Mouse (Mus musculus) cerebellum, postnatal 36 days (tissue): ENCODE results near the gene Adat1.
A peak's percentile ranks its signal among the peaks of the same experiment; 100 is the strongest.
"Not testable (repeated sequence)": the region's sequence is repeated elsewhere in the genome, so short reads cannot be mapped to it uniquely, and the experiment has no call there.

ENCODE experiments used
- DNase-seq, 2 experiments: peaks; one replicate each; pipeline ENCODE4 v3.0.0; 2021 to 2022; ENCODE audit warnings: mixed read lengths in 2 of 2

Adat1 gene

GRCm38 (mm10) chr8:111938076-111938985 is 53.8 kb downstream of the Adat1 start:
- not testable (repeated sequence) for DNase-seq

DNA sequence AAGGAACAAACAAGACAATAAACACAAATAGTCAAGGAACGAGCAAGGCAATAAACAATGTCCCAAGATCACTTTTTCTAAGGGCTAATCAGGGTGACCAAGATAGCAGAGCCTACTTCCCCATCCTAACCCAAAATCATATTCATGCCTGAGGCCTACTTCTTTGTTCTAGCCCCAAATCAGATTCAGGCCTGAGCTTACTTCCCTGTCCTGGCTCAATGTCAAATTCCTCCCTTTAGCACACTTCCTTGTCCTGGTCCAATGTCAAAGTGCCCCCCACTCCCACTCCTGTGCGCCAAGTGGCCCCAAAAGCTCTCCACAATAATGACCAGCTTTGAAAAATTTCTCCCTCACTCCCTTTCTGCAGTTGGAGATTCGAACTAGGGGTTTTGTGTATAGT is 54.9 kb downstream of the Adat1 start:
- no peak for DNase-seq

DNA sequence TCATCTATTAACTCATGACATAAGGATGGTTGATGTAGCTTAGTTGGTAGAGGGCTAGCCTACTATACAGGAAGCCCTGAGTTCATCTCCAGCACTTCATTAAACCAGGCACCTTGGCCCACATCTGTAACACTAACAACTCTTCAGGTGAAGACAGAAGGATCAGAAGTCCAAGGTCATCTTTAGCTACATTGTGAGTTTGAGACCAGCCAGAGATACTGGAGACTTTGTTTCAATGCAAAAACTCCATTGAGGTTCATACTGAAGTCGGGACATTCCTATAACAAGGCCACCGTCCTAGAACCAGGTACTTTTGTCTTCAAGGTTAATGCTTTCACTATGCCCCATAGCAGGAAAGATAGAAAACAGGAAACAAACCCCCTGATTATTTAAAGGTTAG is 57.9 kb downstream of the Adat1 start:
- DNase-seq, result no peak

DNA sequence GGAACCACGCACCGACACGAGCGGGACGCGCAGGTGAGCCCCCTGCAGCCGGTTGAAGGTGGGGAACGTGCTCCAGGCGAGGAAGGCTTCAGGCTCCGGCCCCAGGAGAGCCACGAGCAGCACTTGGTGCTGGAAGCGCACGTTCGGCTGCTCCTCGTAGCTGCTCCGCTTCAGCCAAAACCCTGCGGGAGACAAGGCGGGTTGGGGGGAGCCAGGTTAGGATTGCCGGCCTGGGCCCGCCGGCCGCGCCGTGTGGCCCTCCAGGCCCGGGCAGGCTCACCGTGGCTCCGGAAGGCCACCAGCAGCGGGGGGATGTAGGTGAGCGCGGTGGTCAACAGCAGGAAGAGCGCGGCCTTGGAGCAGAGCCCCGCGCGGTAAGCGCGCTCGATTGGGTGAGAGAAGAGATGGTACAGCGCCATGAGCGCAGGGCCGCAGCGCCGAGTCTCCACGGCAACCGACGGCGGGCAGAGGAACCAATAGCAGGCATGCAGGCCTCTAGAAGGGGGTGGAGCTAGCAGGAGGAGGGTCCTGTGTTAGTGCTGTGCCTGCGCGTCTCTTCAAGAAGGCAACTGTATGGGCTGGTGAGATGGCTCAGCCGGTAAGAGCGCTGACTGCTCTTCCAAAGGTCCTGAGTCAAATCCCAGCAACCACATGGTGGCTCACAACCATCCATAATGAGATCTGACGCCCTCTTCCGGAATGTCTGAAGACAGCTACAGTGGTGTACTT is 58.6 kb downstream of the Adat1 start, which contains the start of gene Tmem231:
Tmem231 (minus strand) TSS at position 534 of the 729 bp plus-strand sequence.
- DNase-seq, result peak; percentile 89 to 91

- peak; percentile 57 to 61 for DNase-seq
Measured at GRCm38 (mm10) chr8:111932580-111933336, 59.3 kb downstream of the Adat1 start.

DNA sequence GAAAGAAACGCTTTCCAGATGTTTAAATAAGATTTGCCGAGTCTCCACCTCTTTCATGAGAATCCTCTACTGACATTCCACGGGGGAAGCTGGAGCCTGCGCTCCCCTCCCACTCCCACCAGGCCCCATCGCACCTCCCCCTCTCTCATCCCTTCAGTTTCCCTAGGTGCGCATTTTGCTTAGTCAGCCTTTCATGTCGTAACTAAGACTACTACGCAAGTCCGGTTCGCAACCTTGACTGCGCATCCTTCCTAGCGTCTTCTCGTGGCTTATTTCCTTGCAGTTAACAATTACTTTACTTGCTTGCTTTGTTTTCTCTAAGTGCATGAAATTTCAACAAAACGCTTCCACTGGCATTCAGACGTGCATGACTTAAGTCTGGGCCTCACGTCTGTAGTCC is 60.4 kb downstream of the Adat1 start:
- DNase-seq, result no peak

DNA sequence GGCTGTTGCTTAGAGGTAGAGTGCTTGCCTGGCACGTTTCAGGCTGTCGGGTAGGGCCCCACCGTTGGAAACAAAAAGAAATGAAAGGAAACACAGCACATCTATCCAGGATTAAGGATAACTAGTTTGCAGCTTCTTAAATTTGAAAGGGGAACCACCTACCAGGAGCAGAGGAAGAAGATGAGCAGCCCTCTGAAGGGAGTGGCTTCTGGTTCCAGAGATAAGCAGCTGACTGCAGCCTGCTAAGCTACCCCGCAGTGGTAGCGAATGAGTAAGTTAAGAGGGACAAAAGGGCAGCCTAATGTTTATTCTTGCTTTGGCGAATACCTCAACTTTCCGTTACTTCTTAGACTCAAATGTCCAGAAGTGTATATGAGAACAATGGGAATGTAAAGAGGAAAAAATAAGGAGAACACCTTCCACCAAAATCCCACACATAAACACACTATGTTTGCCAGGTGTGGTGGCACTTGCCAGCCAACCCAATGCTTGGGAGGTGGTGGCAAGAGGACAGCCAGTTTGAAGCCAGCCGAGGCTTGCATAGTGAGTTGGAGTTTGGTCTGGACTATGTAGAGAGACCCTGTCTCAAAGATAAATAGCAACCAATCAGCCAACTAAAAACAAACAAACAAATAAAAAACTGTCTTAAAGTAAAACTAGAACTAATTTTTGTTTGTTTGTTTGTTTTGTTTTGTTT is 62.3 kb downstream of the Adat1 start:
- DNase-seq, result no peak

- no peak for DNase-seq
Measured at GRCm38 (mm10) chr8:111924976-111925375, 67.1 kb downstream of the Adat1 start.

- DNase-seq, result peak; percentile 71 to 82
Measured at GRCm38 (mm10) chr8:111923383-111923804, 68.7 kb downstream of the Adat1 start.

GRCm38 (mm10) chr8:111920971-111921370 is 71.1 kb downstream of the Adat1 start:
- DNase-seq, result no peak

- no peak for DNase-seq
Measured at GRCm38 (mm10) chr8:111919663-111920062, 72.4 kb downstream of the Adat1 start.
